Mouse (Mus musculus): ENCODE data around the gene Tmeff2.

GRCm38 (mm10) chr1:51149488-51149887 lies 249.0 kb downstream of the Tmeff2 start:
- TF ChIP-seq MAFK (IDR thresholded peaks at IDR 0.05; ENCODE audit: insufficient read depth, low read depth, low read length) (no peak), ZC3H11A (IDR thresholded peaks at IDR 0.05; ENCODE audit: borderline replicate concordance, low read depth, low read length) (no peak)

Measured in ES-E14 (cell line).